Mouse (Mus musculus): ENCODE data around the gene Rsph6a. TPM values are rescaled to one million over a fixed set of nuclear protein-coding genes. Genes with fewer than 3 reads are reported as not detected.

Gene Rsph6a
- polyA plus RNA-seq, 1 experiment from 2014 or later: not detected

GRCm38 (mm10) chr7:19094826-19095750 is 40.6 kb downstream of the Rsph6a start:
- Histone ChIP-seq H3K27ac (ENCODE audit: low read depth) (peak overlapping the region; percentile 96), H3K9me3 (ENCODE audit: control insufficient read depth, low read length) (no peaks in the 10 kb centered on the region), H3K4me3 (ENCODE audit: low read depth, low read length) (peak overlapping the region; percentile 78), H3K4me1 (replicated peaks; ENCODE audit: control insufficient read depth, insufficient read depth, low read length) (peaks cover 36% of the 10 kb centered on the region), H3K27me3 (replicated peaks; ENCODE audit: control insufficient read depth, insufficient read depth, low read length) (no peaks in the 10 kb centered on the region), H3K9ac (ENCODE audit: low read length) (peak overlapping the region; percentile 81), H3K36me3 (ENCODE audit: control insufficient read depth, insufficient read depth, low read length) (peaks cover 25% of the 10 kb centered on the region), H3K4me2 (ENCODE audit: low read length) (peak overlapping the region; percentile 91)
- ATAC-seq (replicated peaks; ENCODE audit: low FRiP score, low TSS enrichment, low read depth) (no peak), DNase-seq (ENCODE audit: low spot score) (peak; percentile 84)
- WGBS: under 1% methylated on average over 79 of the region's 87 CpGs

DNA sequence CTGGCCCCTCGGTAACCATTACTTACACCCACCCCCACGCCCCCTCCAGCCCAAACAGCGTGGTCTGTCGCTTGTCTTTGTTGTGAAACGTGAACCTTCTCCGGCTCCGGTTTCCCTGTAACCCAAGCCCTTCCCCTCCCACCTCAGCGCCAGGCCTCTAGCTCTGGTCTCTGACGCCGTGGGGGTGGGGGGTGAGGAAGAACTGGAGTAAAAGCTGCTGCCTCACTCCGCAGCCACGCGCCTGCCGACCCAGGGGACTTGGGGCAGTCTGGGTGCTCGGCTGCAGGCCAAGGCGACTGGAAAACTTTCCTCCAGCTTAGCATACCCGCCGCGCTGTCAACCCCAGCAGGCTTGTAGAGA is 41.2 kb downstream of the Rsph6a start:
- ATAC-seq (replicated peaks; ENCODE audit: low FRiP score, low TSS enrichment, low read depth): 0 out of 2 replicates have a peak, but pooled peaks have one; percentile 2
- peak; percentile 81 for DNase-seq (ENCODE audit: low spot score)
- Histone ChIP-seq H3K27me3 (replicated peaks; ENCODE audit: control insufficient read depth, insufficient read depth, low read length) (no peaks in the 10 kb centered on the region), H3K36me3 (ENCODE audit: control insufficient read depth, insufficient read depth, low read length) (peaks cover 18% of the 10 kb centered on the region), H3K4me1 (replicated peaks; ENCODE audit: control insufficient read depth, insufficient read depth, low read length) (peaks cover 36% of the 10 kb centered on the region), H3K9me3 (ENCODE audit: control insufficient read depth, low read length) (no peaks in the 10 kb centered on the region), H3K4me3 (ENCODE audit: low read depth, low read length) (peak overlapping the region; percentile 78), H3K4me2 (ENCODE audit: low read length) (peak overlapping the region; percentile 91), H3K9ac (ENCODE audit: low read length) (peak overlapping the region; percentile 81), H3K27ac (ENCODE audit: low read depth) (peak overlapping the region; percentile 96)
- WGBS: under 1% methylated on average over 19 of the region's 19 CpGs

DNA sequence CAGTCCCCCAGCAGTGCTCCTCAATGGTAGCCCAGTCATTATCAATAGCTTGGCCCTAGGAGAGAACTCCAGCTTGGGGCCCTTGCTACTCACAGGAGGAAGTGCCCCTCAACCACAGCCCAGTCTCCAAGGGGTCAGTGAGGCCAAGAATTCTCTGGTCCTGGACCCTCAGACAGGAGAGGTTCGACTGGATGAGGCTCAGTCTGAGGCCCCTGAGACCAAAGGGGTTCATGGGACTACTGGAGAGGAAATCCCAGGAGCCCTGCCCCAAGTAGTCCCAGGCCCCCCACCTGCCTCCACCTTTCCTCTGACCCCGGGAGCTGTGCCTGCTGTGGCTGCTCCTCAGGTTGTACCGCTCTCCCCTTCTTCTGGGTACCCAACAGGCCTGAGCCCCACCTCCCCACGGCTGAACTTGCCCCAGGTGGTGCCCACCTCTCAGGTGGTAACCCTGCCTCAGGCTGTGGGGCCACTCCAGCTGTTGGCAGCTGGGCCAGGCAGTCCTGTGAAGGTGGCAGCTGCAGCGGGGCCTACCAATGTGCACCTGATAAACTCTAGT is 42.0 kb downstream of the Rsph6a start:
- Histone ChIP-seq H3K4me3 (ENCODE audit: low read depth, low read length) (peak overlapping the region; percentile 78), H3K9ac (ENCODE audit: low read length) (peak overlapping the region; percentile 81), H3K4me2 (ENCODE audit: low read length) (peak overlapping the region; percentile 91), H3K36me3 (ENCODE audit: control insufficient read depth, insufficient read depth, low read length) (peaks cover 17% of the 10 kb centered on the region), H3K4me1 (replicated peaks; ENCODE audit: control insufficient read depth, insufficient read depth, low read length) (peaks cover 36% of the 10 kb centered on the region), H3K27me3 (replicated peaks; ENCODE audit: control insufficient read depth, insufficient read depth, low read length) (no peaks in the 10 kb centered on the region), H3K27ac (ENCODE audit: low read depth) (peak overlapping the region; percentile 96), H3K9me3 (ENCODE audit: control insufficient read depth, low read length) (no peaks in the 10 kb centered on the region)
- ATAC-seq (replicated peaks; ENCODE audit: low FRiP score, low TSS enrichment, low read depth) (no peak), DNase-seq (ENCODE audit: low spot score) (no peak)
- 53% methylated on average over 5 of the region's 5 CpGs for WGBS

- no peaks in the 10 kb centered on the region for H3K27me3 ChIP-seq (replicated peaks; ENCODE audit: control insufficient read depth, insufficient read depth, low read length)
- no peak overlapping the region for H3K27ac ChIP-seq (ENCODE audit: low read depth)
- no peak overlapping the region for H3K4me3 ChIP-seq (ENCODE audit: low read depth, low read length)
- DNase-seq (ENCODE audit: low spot score) (no peak), ATAC-seq (replicated peaks; ENCODE audit: low FRiP score, low TSS enrichment, low read depth) (no peak)
- peaks cover 17% of the 10 kb centered on the region for H3K36me3 ChIP-seq (ENCODE audit: control insufficient read depth, insufficient read depth, low read length)
- 39% methylated on average over 2 of the region's 2 CpGs for WGBS
- H3K4me2 ChIP-seq (ENCODE audit: low read length): no peak overlapping the region
- H3K9ac ChIP-seq (ENCODE audit: low read length): no peak overlapping the region
- no peaks in the 10 kb centered on the region for H3K9me3 ChIP-seq (ENCODE audit: control insufficient read depth, low read length)
- H3K4me1 ChIP-seq (replicated peaks; ENCODE audit: control insufficient read depth, insufficient read depth, low read length): peaks cover 30% of the 10 kb centered on the region
Observed at GRCm38 (mm10) chr7:19097217-19097616, 42.7 kb downstream of the Rsph6a start.

- Histone ChIP-seq H3K27me3 (replicated peaks; ENCODE audit: control insufficient read depth, insufficient read depth, low read length) (no peaks in the 10 kb centered on the region), H3K4me3 (ENCODE audit: low read depth, low read length) (no peak overlapping the region), H3K36me3 (ENCODE audit: control insufficient read depth, insufficient read depth, low read length) (peaks cover 17% of the 10 kb centered on the region), H3K9me3 (ENCODE audit: control insufficient read depth, low read length) (no peaks in the 10 kb centered on the region), H3K9ac (ENCODE audit: low read length) (no peak overlapping the region), H3K27ac (ENCODE audit: low read depth) (no peak overlapping the region), H3K4me1 (replicated peaks; ENCODE audit: control insufficient read depth, insufficient read depth, low read length) (peaks cover 23% of the 10 kb centered on the region), H3K4me2 (ENCODE audit: low read length) (no peak overlapping the region)
- DNase-seq (ENCODE audit: low spot score): no peak
- ATAC-seq (replicated peaks; ENCODE audit: low FRiP score, low TSS enrichment, low read depth): no peak
Observed at GRCm38 (mm10) chr7:19097863-19098262, 43.4 kb downstream of the Rsph6a start.

- Histone ChIP-seq H3K27me3 (replicated peaks; ENCODE audit: control insufficient read depth, insufficient read depth, low read length) (no peaks in the 10 kb centered on the region), H3K4me2 (ENCODE audit: low read length) (no peak overlapping the region), H3K4me3 (ENCODE audit: low read depth, low read length) (no peak overlapping the region), H3K36me3 (ENCODE audit: control insufficient read depth, insufficient read depth, low read length) (peaks cover 17% of the 10 kb centered on the region), H3K9me3 (ENCODE audit: control insufficient read depth, low read length) (no peaks in the 10 kb centered on the region), H3K4me1 (replicated peaks; ENCODE audit: control insufficient read depth, insufficient read depth, low read length) (peaks cover 17% of the 10 kb centered on the region), H3K9ac (ENCODE audit: low read length) (no peak overlapping the region), H3K27ac (ENCODE audit: low read depth) (no peak overlapping the region)
- DNase-seq (ENCODE audit: low spot score) (no peak), ATAC-seq (replicated peaks; ENCODE audit: low FRiP score, low TSS enrichment, low read depth) (no peak)
- 60% methylated on average over 7 of the region's 7 CpGs for whole genome bisulfite sequencing
Observed at GRCm38 (mm10) chr7:19098811-19099210, 44.3 kb downstream of the Rsph6a start.

- Histone ChIP-seq H3K9ac (ENCODE audit: low read length) (no peak overlapping the region), H3K27ac (ENCODE audit: low read depth) (no peak overlapping the region), H3K9me3 (ENCODE audit: control insufficient read depth, low read length) (no peaks in the 10 kb centered on the region), H3K4me1 (replicated peaks; ENCODE audit: control insufficient read depth, insufficient read depth, low read length) (peaks cover 17% of the 10 kb centered on the region), H3K4me3 (ENCODE audit: low read depth, low read length) (no peak overlapping the region), H3K27me3 (replicated peaks; ENCODE audit: control insufficient read depth, insufficient read depth, low read length) (no peaks in the 10 kb centered on the region), H3K4me2 (ENCODE audit: low read length) (no peak overlapping the region), H3K36me3 (ENCODE audit: control insufficient read depth, insufficient read depth, low read length) (peaks cover 17% of the 10 kb centered on the region)
- WGBS: 74% methylated on average over 1 of the region's 1 CpGs
- ATAC-seq (replicated peaks; ENCODE audit: low FRiP score, low TSS enrichment, low read depth) (no peak), DNase-seq (ENCODE audit: low spot score) (no peak)
Observed at GRCm38 (mm10) chr7:19100290-19100689, 45.8 kb downstream of the Rsph6a start.

DNA sequence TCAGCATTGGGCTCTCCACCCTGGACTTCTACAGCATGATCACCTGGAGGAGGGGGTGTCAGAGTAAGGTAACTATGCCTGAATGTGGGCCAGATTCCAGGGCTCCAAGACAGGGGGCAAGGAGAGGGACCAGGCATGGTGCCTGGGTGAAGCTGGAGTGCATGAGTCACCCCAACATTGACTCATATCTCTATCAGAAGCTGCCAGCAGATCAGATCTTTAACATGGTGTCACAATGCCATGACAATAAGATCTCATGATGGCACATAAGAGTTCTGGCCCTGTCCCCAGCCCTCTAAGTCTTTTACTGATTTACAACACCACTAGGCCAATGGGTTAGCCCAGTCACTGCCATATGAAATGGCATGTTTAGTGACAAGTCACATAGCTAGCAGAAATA is 49.3 kb downstream of the Rsph6a start:
- no peaks in the 10 kb centered on the region for H3K9me3 ChIP-seq (ENCODE audit: control insufficient read depth, low read length)
- H3K36me3 ChIP-seq (ENCODE audit: control insufficient read depth, insufficient read depth, low read length): no peaks in the 10 kb centered on the region
- DNase-seq (ENCODE audit: low spot score) (no peak), ATAC-seq (replicated peaks; ENCODE audit: low FRiP score, low TSS enrichment, low read depth) (no peak)
- H3K27me3 ChIP-seq (replicated peaks; ENCODE audit: control insufficient read depth, insufficient read depth, low read length): no peaks in the 10 kb centered on the region
- no peak overlapping the region for H3K4me2 ChIP-seq (ENCODE audit: low read length)
- H3K4me3 ChIP-seq (ENCODE audit: low read depth, low read length): no peak overlapping the region
- H3K4me1 ChIP-seq (replicated peaks; ENCODE audit: control insufficient read depth, insufficient read depth, low read length): no peaks in the 10 kb centered on the region
- no peak overlapping the region for H3K27ac ChIP-seq (ENCODE audit: low read depth)
- H3K9ac ChIP-seq (ENCODE audit: low read length): no peak overlapping the region

Measured in intestine, embryonic 14.5 days (tissue).